Mouse (Mus musculus) thymus, adult 2 months (tissue): Measurements from ENCODE around the gene Nsf.

ENCODE experiments used
- CTCF ChIP-seq: fragments of 200-500 bp; IDR thresholded peaks from 2 replicates; pipeline ENCODE4 v1.5.1; 2012; ENCODE audit warnings: mild to moderate bottlenecking, control low read depth, low read length, moderate library complexity, borderline replicate concordance; ENCODE audit not compliant: control insufficient read depth, poor library complexity, insufficient read depth; ENCODE audit errors: extremely low read depth
- POLR2A ChIP-seq: fragments of 200-500 bp; IDR thresholded peaks from 2 replicates; pipeline ENCODE4 v1.6.1; 2012; ENCODE audit warnings: mild to moderate bottlenecking, low read length, control low read depth, moderate library complexity; ENCODE audit not compliant: control insufficient read depth, poor library complexity, insufficient read depth; ENCODE audit errors: extremely low read depth

GRCm38 (mm10) chr11:103854294-103854693, 99.6 kb downstream of the Nsf start:
- TF ChIP-seq CTCF (no peak), POLR2A (no peak)
